Mouse (Mus musculus): ENCODE results near the gene Actc1. TPM values are rescaled to one million over a fixed set of nuclear protein-coding genes. Genes with fewer than 3 reads are reported as not detected.

The Actc1 gene
- polyA plus RNA-seq, 1 experiment, result 0.06 TPM

DNA sequence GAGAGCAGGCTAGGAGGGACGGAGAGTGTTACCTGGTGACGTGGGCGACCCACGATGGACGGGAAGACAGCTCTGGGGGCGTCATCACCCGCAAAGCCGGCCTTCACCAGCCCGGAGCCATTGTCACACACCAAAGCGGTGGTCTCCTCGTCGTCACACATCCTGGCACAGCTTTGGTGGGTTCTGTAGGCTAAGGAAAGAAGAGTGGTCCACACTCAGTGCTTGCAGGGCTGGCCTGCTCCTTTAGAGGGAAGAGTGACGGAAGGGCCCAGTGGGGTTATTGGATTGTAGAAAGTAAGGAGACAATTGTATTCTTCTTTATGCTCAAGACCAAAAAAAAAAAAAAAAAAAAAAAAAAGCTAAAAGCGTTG is 1.5 kb downstream of the Actc1 start:
- TF ChIP-seq CTCF (IDR thresholded peaks at IDR 0.05; ENCODE audit: extremely low read depth, insufficient read depth, low read length) (no peak), POLR2A (IDR thresholded peaks at IDR 0.05; ENCODE audit: extremely low read depth, insufficient read depth, low read length) (no peak)
- no peak overlapping the region for H3K4me3 ChIP-seq (ENCODE audit: insufficient read depth, low read length)
- H3K27ac ChIP-seq (ENCODE audit: insufficient read depth, low read length), result no peak overlapping the region
- H3K4me1 ChIP-seq (ENCODE audit: control insufficient read depth, insufficient read depth, low read length), result no peaks in the 10 kb centered on the region

- Histone ChIP-seq H3K4me3 (ENCODE audit: insufficient read depth, low read length) (no peak overlapping the region), H3K4me1 (ENCODE audit: control insufficient read depth, insufficient read depth, low read length) (no peaks in the 10 kb centered on the region), H3K27ac (ENCODE audit: insufficient read depth, low read length) (no peak overlapping the region)
- TF ChIP-seq POLR2A (IDR thresholded peaks at IDR 0.05; ENCODE audit: extremely low read depth, insufficient read depth, low read length), result no peak
- no peak for TF ChIP-seq CTCF (IDR thresholded peaks at IDR 0.05; ENCODE audit: extremely low read depth, insufficient read depth, low read length)
Measured at GRCm38 (mm10) chr2:114051111-114051870, 2.1 kb downstream of the Actc1 start.

DNA sequence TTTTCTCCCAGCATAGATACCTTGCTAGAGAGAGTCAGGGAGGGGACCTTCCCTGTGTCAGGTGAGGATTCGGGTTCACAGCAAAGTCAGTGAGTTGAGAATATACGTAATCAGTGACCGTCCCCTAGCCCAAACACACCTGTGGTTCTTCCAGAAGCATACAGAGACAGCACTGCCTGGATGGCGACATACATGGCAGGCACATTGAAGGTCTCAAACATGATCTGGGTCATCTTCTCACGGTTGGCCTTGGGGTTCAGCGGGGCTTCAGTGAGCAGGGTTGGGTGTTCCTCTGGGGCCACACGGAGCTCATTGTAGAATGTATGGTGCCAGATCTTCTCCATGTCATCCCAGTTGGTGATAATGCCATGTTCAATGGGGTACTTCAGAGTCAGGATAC is 3.2 kb downstream of the Actc1 start:
- no peak overlapping the region for H3K4me3 ChIP-seq (ENCODE audit: insufficient read depth, low read length)
- no peaks in the 10 kb centered on the region for H3K4me1 ChIP-seq (ENCODE audit: control insufficient read depth, insufficient read depth, low read length)
- no peak overlapping the region for H3K27ac ChIP-seq (ENCODE audit: insufficient read depth, low read length)
- TF ChIP-seq POLR2A (IDR thresholded peaks at IDR 0.05; ENCODE audit: extremely low read depth, insufficient read depth, low read length) (no peak), CTCF (IDR thresholded peaks at IDR 0.05; ENCODE audit: extremely low read depth, insufficient read depth, low read length) (no peak)

DNA sequence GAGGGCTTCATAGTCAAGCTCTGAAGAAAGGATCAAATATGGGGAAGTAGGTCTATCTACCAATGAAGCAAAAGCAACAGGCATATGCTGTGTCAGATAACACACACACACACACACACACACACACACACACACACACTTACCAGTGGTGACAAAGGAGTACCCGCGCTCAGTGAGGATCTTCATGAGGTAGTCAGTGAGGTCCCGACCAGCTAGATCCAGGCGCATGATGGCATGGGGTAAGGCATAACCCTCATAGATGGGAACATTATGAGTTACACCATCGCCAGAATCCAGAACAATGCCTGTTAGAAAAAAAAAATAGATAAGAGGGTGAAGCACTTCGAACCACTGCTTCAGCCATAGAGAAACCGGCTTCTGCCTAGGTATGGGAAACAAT is 4.0 kb downstream of the Actc1 start:
- TF ChIP-seq POLR2A (IDR thresholded peaks at IDR 0.05; ENCODE audit: extremely low read depth, insufficient read depth, low read length) (no peak), CTCF (IDR thresholded peaks at IDR 0.05; ENCODE audit: extremely low read depth, insufficient read depth, low read length) (no peak)
- Histone ChIP-seq H3K4me1 (ENCODE audit: control insufficient read depth, insufficient read depth, low read length) (no peaks in the 10 kb centered on the region), H3K27ac (ENCODE audit: insufficient read depth, low read length) (no peak overlapping the region), H3K4me3 (ENCODE audit: insufficient read depth, low read length) (no peak overlapping the region)

DNA sequence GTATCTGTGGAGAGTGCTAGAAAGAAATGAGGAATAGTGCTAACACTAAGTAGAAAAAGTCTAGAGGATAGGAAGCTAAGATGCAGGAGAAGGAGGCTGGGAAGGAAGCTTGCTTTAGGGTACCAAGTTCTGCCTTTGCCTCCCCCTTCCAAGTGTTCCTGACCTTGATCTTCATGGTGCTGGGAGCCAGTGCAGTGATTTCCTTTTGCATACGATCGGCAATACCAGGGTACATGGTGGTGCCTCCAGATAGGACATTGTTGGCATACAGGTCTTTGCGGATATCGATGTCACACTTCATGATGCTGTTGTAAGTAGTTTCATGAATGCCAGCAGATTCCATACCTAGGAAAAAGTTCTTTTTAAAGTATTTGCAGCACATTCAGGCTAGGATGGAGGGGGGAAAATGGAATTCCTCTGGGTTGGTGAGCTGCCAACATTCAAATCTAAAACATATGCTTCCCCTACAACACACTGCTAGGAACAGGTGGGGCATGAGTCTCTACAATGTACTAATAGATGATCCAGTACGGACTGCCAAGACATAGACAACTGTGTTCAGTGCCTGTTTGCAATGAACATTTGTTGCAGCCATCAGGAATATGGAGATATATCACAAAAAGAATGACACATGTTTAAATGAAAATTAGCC is 5.3 kb downstream of the Actc1 start:
- no peak overlapping the region for H3K27ac ChIP-seq (ENCODE audit: insufficient read depth, low read length)
- H3K4me3 ChIP-seq (ENCODE audit: insufficient read depth, low read length), result no peak overlapping the region
- TF ChIP-seq POLR2A (IDR thresholded peaks at IDR 0.05; ENCODE audit: extremely low read depth, insufficient read depth, low read length) (no peak), CTCF (IDR thresholded peaks at IDR 0.05; ENCODE audit: extremely low read depth, insufficient read depth, low read length) (no peak)
- H3K4me1 ChIP-seq (ENCODE audit: control insufficient read depth, insufficient read depth, low read length), result no peaks in the 10 kb centered on the region

DNA sequence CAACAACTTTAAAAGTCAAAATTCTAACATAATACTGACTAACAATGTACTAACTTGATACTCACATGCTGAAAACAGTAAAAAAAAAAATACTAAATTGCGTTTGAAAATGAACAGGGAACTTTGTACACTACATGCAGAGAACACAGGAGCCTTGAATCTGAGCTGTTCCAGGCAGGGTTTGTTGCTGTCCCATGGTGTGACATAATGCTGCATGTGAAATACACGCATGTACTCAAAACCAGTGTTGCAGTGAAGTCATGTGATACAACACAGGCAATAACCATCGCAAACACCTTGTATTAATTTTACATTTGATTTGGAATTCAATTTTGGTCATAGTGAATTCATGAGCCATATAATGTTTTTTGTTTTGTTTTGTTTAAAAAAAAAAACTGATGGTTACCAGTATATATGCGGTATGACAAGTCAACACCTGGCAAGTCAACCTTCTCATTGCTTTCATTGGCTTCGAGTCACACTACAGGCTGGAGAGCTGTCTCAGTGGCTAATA is 7.1 kb downstream of the Actc1 start:
- H3K4me1 ChIP-seq (ENCODE audit: control insufficient read depth, insufficient read depth, low read length), result no peaks in the 10 kb centered on the region
- TF ChIP-seq POLR2A (IDR thresholded peaks at IDR 0.05; ENCODE audit: extremely low read depth, insufficient read depth, low read length) (no peak), CTCF (IDR thresholded peaks at IDR 0.05; ENCODE audit: extremely low read depth, insufficient read depth, low read length) (no peak)
- H3K4me3 ChIP-seq (ENCODE audit: insufficient read depth, low read length), result no peak overlapping the region
- H3K27ac ChIP-seq (ENCODE audit: insufficient read depth, low read length), result no peak overlapping the region

- TF ChIP-seq CTCF (IDR thresholded peaks at IDR 0.05; ENCODE audit: extremely low read depth, insufficient read depth, low read length) (no peak), POLR2A (IDR thresholded peaks at IDR 0.05; ENCODE audit: extremely low read depth, insufficient read depth, low read length) (no peak)
- Histone ChIP-seq H3K27ac (ENCODE audit: insufficient read depth, low read length) (no peak overlapping the region), H3K4me1 (ENCODE audit: control insufficient read depth, insufficient read depth, low read length) (no peaks in the 10 kb centered on the region), H3K4me3 (ENCODE audit: insufficient read depth, low read length) (no peak overlapping the region)
Measured at GRCm38 (mm10) chr2:114037926-114038325, 15.4 kb downstream of the Actc1 start.

DNA sequence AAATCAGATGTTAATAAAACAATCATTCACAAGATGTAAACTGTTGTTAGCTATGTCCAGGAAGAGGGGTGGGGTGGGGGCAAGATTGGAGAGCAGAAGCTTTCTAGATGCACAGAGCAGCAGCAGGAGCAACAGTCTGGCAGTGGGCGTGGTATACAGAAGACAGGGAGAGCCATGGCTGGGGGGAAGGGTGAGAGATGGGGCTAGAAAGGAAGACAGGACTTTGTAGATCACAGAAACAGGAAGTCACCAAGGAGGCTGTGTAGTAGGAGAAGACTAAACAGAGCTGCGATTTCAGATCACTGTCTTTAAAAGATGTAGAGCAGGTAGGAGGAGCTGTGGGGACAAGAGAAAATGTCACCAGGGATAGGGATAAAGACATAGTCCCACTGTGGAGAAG is 21.1 kb downstream of the Actc1 start:
- Histone ChIP-seq H3K27ac (ENCODE audit: insufficient read depth, low read length) (no peak overlapping the region), H3K4me3 (ENCODE audit: insufficient read depth, low read length) (no peak overlapping the region), H3K4me1 (ENCODE audit: control insufficient read depth, insufficient read depth, low read length) (no peaks in the 10 kb centered on the region)
- TF ChIP-seq CTCF (IDR thresholded peaks at IDR 0.05; ENCODE audit: extremely low read depth, insufficient read depth, low read length) (no peak), POLR2A (IDR thresholded peaks at IDR 0.05; ENCODE audit: extremely low read depth, insufficient read depth, low read length) (no peak)

- H3K4me1 ChIP-seq (ENCODE audit: control insufficient read depth, insufficient read depth, low read length), result no peaks in the 10 kb centered on the region
- no peak overlapping the region for H3K4me3 ChIP-seq (ENCODE audit: insufficient read depth, low read length)
- H3K27ac ChIP-seq (ENCODE audit: insufficient read depth, low read length), result no peak overlapping the region
- TF ChIP-seq POLR2A (IDR thresholded peaks at IDR 0.05; ENCODE audit: extremely low read depth, insufficient read depth, low read length), result no peak
- TF ChIP-seq CTCF (IDR thresholded peaks at IDR 0.05; ENCODE audit: extremely low read depth, insufficient read depth, low read length), result no peak
Measured at GRCm38 (mm10) chr2:114023383-114023782, 30.0 kb downstream of the Actc1 start.

DNA sequence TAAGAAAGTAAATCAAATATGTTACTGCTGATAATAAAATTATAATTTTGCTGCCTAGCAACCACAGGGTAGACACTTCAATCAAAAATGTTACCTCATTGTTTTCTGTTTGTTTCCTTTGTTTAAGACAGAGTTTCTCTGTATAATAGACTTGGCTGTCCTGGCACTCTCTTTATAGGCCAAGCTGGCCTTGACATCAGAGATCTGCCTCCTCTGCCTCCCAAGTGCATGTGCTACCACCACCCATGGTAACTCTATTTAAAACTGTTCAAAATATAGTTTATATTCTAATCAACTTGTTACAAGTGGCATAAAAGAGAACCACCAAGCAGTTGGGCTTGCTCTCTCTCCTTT is 33.2 kb downstream of the Actc1 start:
- no peak for TF ChIP-seq CTCF (IDR thresholded peaks at IDR 0.05; ENCODE audit: extremely low read depth, insufficient read depth, low read length)
- Histone ChIP-seq H3K27ac (ENCODE audit: insufficient read depth, low read length) (no peak overlapping the region), H3K4me1 (ENCODE audit: control insufficient read depth, insufficient read depth, low read length) (no peaks in the 10 kb centered on the region), H3K4me3 (ENCODE audit: insufficient read depth, low read length) (no peak overlapping the region)

Measured in cortical plate, adult 2 months (tissue).